ENCODE assay signal across 11 mouse cellular contexts in the genomic region with DNA sequence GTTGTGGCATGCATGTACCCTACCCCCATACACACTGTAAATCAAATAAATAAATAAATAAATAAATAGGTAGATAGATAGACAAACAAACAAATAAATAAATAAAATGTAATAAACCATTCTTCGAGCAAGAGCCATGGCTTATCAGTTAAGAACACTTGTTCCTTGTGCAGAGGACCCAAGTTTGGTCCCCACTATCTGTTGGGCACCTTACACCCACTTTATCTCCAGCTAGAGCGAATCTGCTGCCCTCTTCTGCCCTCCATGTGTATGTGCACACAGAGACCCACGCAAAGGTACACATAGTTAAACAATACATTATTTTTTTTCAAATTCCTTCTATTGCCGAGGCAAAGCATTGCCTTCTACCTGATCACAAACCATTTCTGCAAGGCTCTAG.
A peak's percentile ranks its signal among the peaks of the same experiment; 100 is the strongest.
DNase-seq lines count a peak whose midpoint lies in the region; ATAC-seq and TF ChIP-seq lines count a peak whose summit lies in the region.
"Had no signal": no experiment of that assay in that cellular context is flagged by ENCODE, and none has a peak within 500 bp of the region (broad histone marks: within the 10 kb centered on the region; RNA-seq: fewer than 3 reads in every experiment).

No protein-coding gene starts in this region.

- ATAC-seq in lung, postnatal 0 days: no peak
- 0 out of 2 replicates have a peak, but pooled peaks have one; percentile 55 for ATAC-seq in erythroblast, adult 5-6 weeks (replicated peaks; ENCODE audit: low FRiP score, poor library complexity, severe bottlenecking)
- ATAC-seq in midbrain, postnatal 0 days (ENCODE audit: low FRiP score): no peak

- no peak overlapping the region for H3K4me3 ChIP-seq in heart, adult 2 months
- no peak overlapping the region for H3K4me3 ChIP-seq in lung, postnatal 0 days (ENCODE audit: low read depth, low read length)
- no peak overlapping the region for H3K4me3 ChIP-seq in midbrain, postnatal 0 days (ENCODE audit: low read depth, low read length)
- H3K4me3 ChIP-seq: embryonic facial prominence, embryonic 10.5 days; forebrain, embryonic 15.5 days had no signal

- no peak overlapping the region for H3K27ac ChIP-seq in heart, adult 2 months
- H3K27ac ChIP-seq in lung, postnatal 0 days (ENCODE audit: low read length): no peak overlapping the region
- peak overlapping the region; percentile 62; the same call in 1 of the 2 replicates for H3K27ac ChIP-seq in midbrain, postnatal 0 days (ENCODE audit: low read depth, low read length)

- intact Hi-C loops in heart, adult 2 months (cut with DNase I): no loop called here

- H3K4me2 ChIP-seq in lung, postnatal 0 days (replicated peaks; ENCODE audit: low read depth, low read length): no peak overlapping the region
- H3K4me2 ChIP-seq in midbrain, postnatal 0 days (ENCODE audit: low read depth, low read length, poor library complexity, severe bottlenecking): no peak overlapping the region
- H3K4me2 ChIP-seq: forebrain, embryonic 15.5 days had no signal

- no peak for DNase-seq in heart, adult 2 months
- DNase-seq in heart, postnatal 4 days: no peak
- no peak for DNase-seq in lung, postnatal 0 days (ENCODE audit: low spot score)
- no peak for DNase-seq in lung, postnatal 10 days
- no peak for DNase-seq in midbrain, postnatal 0 days (ENCODE audit: low spot score)
- DNase-seq in retina, embryonic 14.5 days (ENCODE audit: low spot score): no peak
- DNase-seq in adrenal gland, postnatal 4 days (ENCODE audit: low spot score in 2 of 2): no peak
- DNase-seq: lung, postnatal 14 days had no signal

- no peak overlapping the region for H3K9ac ChIP-seq in heart, adult 2 months (ENCODE audit: low read depth, low read length)
- H3K9ac ChIP-seq in lung, postnatal 0 days (replicated peaks; ENCODE audit: low read depth): no peak overlapping the region
- no peak overlapping the region for H3K9ac ChIP-seq in midbrain, postnatal 0 days (replicated peaks; ENCODE audit: low read length, poor library complexity, severe bottlenecking)
- H3K9ac ChIP-seq: forebrain, embryonic 15.5 days had no signal

- peak; percentile 36 for TF ChIP-seq CTCF in heart, adult 2 months (IDR thresholded peaks at IDR 0.05)
- peak; percentile 50 for TF ChIP-seq CTCF in lung, postnatal 0 days (IDR thresholded peaks at IDR 0.05)
- TF ChIP-seq CTCF in midbrain, postnatal 0 days (IDR thresholded peaks at IDR 0.05): peak; percentile 58

- peaks cover 7% of the 10 kb centered on the region for H3K4me1 ChIP-seq in heart, adult 2 months (ENCODE audit: control insufficient read depth, insufficient read depth, low read length)
- no peaks in the 10 kb centered on the region for H3K4me1 ChIP-seq in lung, postnatal 0 days (ENCODE audit: insufficient read depth, low read depth, low read length)
- H3K4me1 ChIP-seq in midbrain, postnatal 0 days (ENCODE audit: insufficient read depth, low read length): peaks cover 4% of the 10 kb centered on the region; the same call in 1 of the 2 replicates

- H3K79me2 ChIP-seq in heart, adult 2 months (replicated peaks; ENCODE audit: control insufficient read depth, insufficient read depth, low read length): no peaks in the 10 kb centered on the region

- no peak for TF ChIP-seq EP300 in heart, adult 2 months (IDR thresholded peaks at IDR 0.05; ENCODE audit: insufficient read depth, low read depth, low read length)
- no peak for TF ChIP-seq EP300 in lung, postnatal 0 days (IDR thresholded peaks at IDR 0.05)

- no peaks in the 10 kb centered on the region for H3K36me3 ChIP-seq in heart, adult 2 months (ENCODE audit: control insufficient read depth, insufficient read depth, low read length)
- H3K36me3 ChIP-seq in lung, postnatal 0 days (ENCODE audit: insufficient read depth, low read length): no peaks in the 10 kb centered on the region
- no peaks in the 10 kb centered on the region for H3K36me3 ChIP-seq in midbrain, postnatal 0 days (ENCODE audit: insufficient read depth, low read length)
- H3K36me3 ChIP-seq: embryonic facial prominence, embryonic 10.5 days; forebrain, embryonic 15.5 days had no signal

- H3K9me3 ChIP-seq in lung, postnatal 0 days (ENCODE audit: low read length): no peaks in the 10 kb centered on the region
- no peaks in the 10 kb centered on the region for H3K9me3 ChIP-seq in midbrain, postnatal 0 days (ENCODE audit: low read length)
- H3K9me3 ChIP-seq: embryonic facial prominence, embryonic 10.5 days; forebrain, embryonic 15.5 days had no signal

- TF ChIP-seq POLR2A in heart, adult 2 months (IDR thresholded peaks at IDR 0.05; ENCODE audit: insufficient read depth, low read depth, low read length): no peak

- WGBS in heart, adult 2 months: 86% methylated on average over 4 of the region's 4 CpGs
- 81% methylated on average over 4 of the region's 4 CpGs for WGBS in lung, postnatal 0 days
- 86% methylated on average over 4 of the region's 4 CpGs for WGBS in midbrain, postnatal 0 days

- no peaks in the 10 kb centered on the region for H3K27me3 ChIP-seq in heart, adult 2 months (ENCODE audit: control insufficient read depth, insufficient read depth, low read length)
- H3K27me3 ChIP-seq in lung, postnatal 0 days (replicated peaks; ENCODE audit: insufficient read depth, low read length): no peaks in the 10 kb centered on the region
- H3K27me3 ChIP-seq in midbrain, postnatal 0 days (ENCODE audit: insufficient read depth, low read length): no peaks in the 10 kb centered on the region
- H3K27me3 ChIP-seq: forebrain, embryonic 15.5 days had no signal
